Comparison of ENCODE assay signal across 16 mouse cellular contexts in genomic region chr14:113590811-113591210, GRCm38 (mm10).
DNase-seq lines count a peak whose midpoint lies in the region; ATAC-seq and TF ChIP-seq lines count a peak whose summit lies in the region.
"Had no signal": no experiment of that assay in that cellular context is flagged by ENCODE, and none has a peak within 500 bp of the region (broad histone marks: within the 10 kb centered on the region; RNA-seq: fewer than 3 reads in every experiment).

No protein-coding gene starts in this region.

- ATAC-seq in lung, embryonic 14.5 days (ENCODE audit: insufficient read depth), result no peak
- ATAC-seq in lung, postnatal 0 days, result no peak
- peak; percentile 80 for ATAC-seq in limb, embryonic 14.5 days (ENCODE audit: low FRiP score, low read depth)
- ATAC-seq in forebrain, embryonic 14.5 days, result no peak

- no peaks in the 10 kb centered on the region for H3K27me3 ChIP-seq in lung, embryonic 14.5 days (ENCODE audit: insufficient read depth, low read length)
- no peaks in the 10 kb centered on the region for H3K27me3 ChIP-seq in lung, postnatal 0 days (replicated peaks; ENCODE audit: insufficient read depth, low read length)
- H3K27me3 ChIP-seq in limb, embryonic 14.5 days (ENCODE audit: control insufficient read depth, insufficient read depth, low read length), result no peaks in the 10 kb centered on the region
- H3K27me3 ChIP-seq in forebrain, embryonic 14.5 days (replicated peaks; ENCODE audit: control insufficient read depth, insufficient read depth, low read length), result no peaks in the 10 kb centered on the region
- H3K27me3 ChIP-seq: heart, embryonic 12.5 days had no signal

- H3K9ac ChIP-seq in lung, embryonic 14.5 days, result no peak overlapping the region
- no peak overlapping the region for H3K9ac ChIP-seq in lung, postnatal 0 days (replicated peaks; ENCODE audit: low read depth)
- no peak overlapping the region for H3K9ac ChIP-seq in limb, embryonic 14.5 days (ENCODE audit: low read depth, low read length, severe bottlenecking)
- H3K9ac ChIP-seq in forebrain, embryonic 14.5 days (ENCODE audit: low read length), result no peak overlapping the region
- H3K9ac ChIP-seq: heart, embryonic 12.5 days had no signal

- TF ChIP-seq POLR2A in limb, embryonic 14.5 days (IDR thresholded peaks at IDR 0.05; ENCODE audit: borderline replicate concordance, extremely low read depth, insufficient read depth, insufficient read length), result no peak

- H3K27ac ChIP-seq in lung, embryonic 14.5 days (ENCODE audit: low read depth), result no peak overlapping the region
- H3K27ac ChIP-seq in lung, postnatal 0 days (ENCODE audit: low read length), result no peak overlapping the region
- no peak overlapping the region for H3K27ac ChIP-seq in gastrocnemius, adult 2 months
- no peak overlapping the region for H3K27ac ChIP-seq in limb, embryonic 14.5 days (replicated peaks; ENCODE audit: low read depth, low read length)
- no peak overlapping the region for H3K27ac ChIP-seq in forebrain, embryonic 14.5 days (ENCODE audit: low read depth, low read length)

- WGBS in lung, embryonic 14.5 days, result 60% methylated on average over 5 of the region's 5 CpGs
- 72% methylated on average over 5 of the region's 5 CpGs for WGBS in lung, postnatal 0 days
- 29% methylated on average over 5 of the region's 5 CpGs for WGBS in limb, embryonic 14.5 days
- 84% methylated on average over 5 of the region's 5 CpGs for WGBS in forebrain, embryonic 14.5 days

- no peak for TF ChIP-seq EP300 in lung, postnatal 0 days (IDR thresholded peaks at IDR 0.05)

- no peaks in the 10 kb centered on the region for H3K36me3 ChIP-seq in lung, embryonic 14.5 days (ENCODE audit: insufficient read depth)
- H3K36me3 ChIP-seq in lung, postnatal 0 days (ENCODE audit: insufficient read depth, low read length), result no peaks in the 10 kb centered on the region
- no peaks in the 10 kb centered on the region for H3K36me3 ChIP-seq in limb, embryonic 14.5 days (ENCODE audit: control insufficient read depth, insufficient read depth, low read length)
- H3K36me3 ChIP-seq in forebrain, embryonic 14.5 days (ENCODE audit: control insufficient read depth, insufficient read depth, low read length), result no peaks in the 10 kb centered on the region
- H3K36me3 ChIP-seq: heart, embryonic 12.5 days had no signal

- intact Hi-C loops in gastrocnemius, adult 2 months (cut with DNase I), result no loop called here

- H3K4me2 ChIP-seq in lung, embryonic 14.5 days, result no peak overlapping the region
- no peak overlapping the region for H3K4me2 ChIP-seq in lung, postnatal 0 days (replicated peaks; ENCODE audit: low read depth, low read length)
- H3K4me2 ChIP-seq in limb, embryonic 14.5 days (replicated peaks; ENCODE audit: low read depth, low read length, severe bottlenecking), result no peak overlapping the region
- no peak overlapping the region for H3K4me2 ChIP-seq in forebrain, embryonic 14.5 days (ENCODE audit: low read length)
- H3K4me2 ChIP-seq: heart, embryonic 12.5 days had no signal

- peak; percentile 9 for DNase-seq in lung, embryonic 14.5 days
- no peak for DNase-seq in lung, postnatal 0 days (ENCODE audit: low spot score)
- DNase-seq in embryo, embryonic 11 days, result peak; percentile 46
- peak; percentile 20 for DNase-seq in gastrocnemius, adult 2 months
- peak; percentile 69 for DNase-seq in limb, embryonic 14.5 days (ENCODE audit: low spot score)
- DNase-seq in cerebellum, postnatal 36 days, result no peak
- DNase-seq in forebrain, embryonic 14.5 days (ENCODE audit: low spot score), result no peak
- no peak for DNase-seq in spleen, adult 12 weeks (ENCODE audit: low spot score)
- DNase-seq: cerebellum, adult 18-20 months; kidney, postnatal 14 days; left cerebral cortex, postnatal 4 days; lung, adult 18-20 months; spleen, adult 18-20 months; thymus, postnatal 4 days had no signal

- H3K4me3 ChIP-seq in lung, embryonic 14.5 days (ENCODE audit: low read depth, low read length), result no peak overlapping the region
- no peak overlapping the region for H3K4me3 ChIP-seq in lung, postnatal 0 days (ENCODE audit: low read depth, low read length)
- no peak overlapping the region for H3K4me3 ChIP-seq in gastrocnemius, adult 2 months
- no peak overlapping the region for H3K4me3 ChIP-seq in limb, embryonic 14.5 days (replicated peaks; ENCODE audit: low read length)
- H3K4me3 ChIP-seq in forebrain, embryonic 14.5 days (ENCODE audit: low read depth, low read length), result no peak overlapping the region
- H3K4me3 ChIP-seq: erythroblast, embryonic 14.5 days; heart, embryonic 12.5 days had no signal

- no peaks in the 10 kb centered on the region for H3K4me1 ChIP-seq in lung, embryonic 14.5 days (ENCODE audit: insufficient read depth)
- H3K4me1 ChIP-seq in lung, postnatal 0 days (ENCODE audit: insufficient read depth, low read depth, low read length), result no peaks in the 10 kb centered on the region
- H3K4me1 ChIP-seq in limb, embryonic 14.5 days (ENCODE audit: control insufficient read depth, insufficient read depth, low read length), result no peaks in the 10 kb centered on the region; the same call in 1 of the 2 replicates
- no peaks in the 10 kb centered on the region for H3K4me1 ChIP-seq in forebrain, embryonic 14.5 days (ENCODE audit: control insufficient read depth, insufficient read depth, low read length)
- H3K4me1 ChIP-seq: heart, embryonic 12.5 days had no signal

- H3K9me3 ChIP-seq in lung, embryonic 14.5 days (ENCODE audit: low read depth, low read length), result no peaks in the 10 kb centered on the region
- H3K9me3 ChIP-seq in lung, postnatal 0 days (ENCODE audit: low read length), result no peaks in the 10 kb centered on the region
- H3K9me3 ChIP-seq in limb, embryonic 14.5 days (ENCODE audit: control insufficient read depth, low read length), result no peaks in the 10 kb centered on the region
- no peaks in the 10 kb centered on the region for H3K9me3 ChIP-seq in forebrain, embryonic 14.5 days (replicated peaks; ENCODE audit: control insufficient read depth, low read length)
- H3K9me3 ChIP-seq: heart, embryonic 12.5 days had no signal

- TF ChIP-seq CTCF in lung, embryonic 14.5 days (IDR thresholded peaks at IDR 0.05; ENCODE audit: low read depth), result no peak
- no peak for TF ChIP-seq CTCF in lung, postnatal 0 days (IDR thresholded peaks at IDR 0.05)
- no peak for TF ChIP-seq CTCF in gastrocnemius, adult 2 months (IDR thresholded peaks at IDR 0.05)

Comparison
In these comparisons a context has a peak if more than half of its experiments do, and no peak if none do; other contexts are left out.
1. DNase-seq: peak in lung, embryonic 14.5 days (single experiment), embryo, embryonic 11 days (single experiment), gastrocnemius, adult 2 months (single experiment) and limb, embryonic 14.5 days (single experiment); none in lung, postnatal 0 days (single experiment), cerebellum, postnatal 36 days (0 of 2), forebrain, embryonic 14.5 days (single experiment) and spleen, adult 12 weeks (single experiment).